Mouse (Mus musculus): ENCODE data around the gene Atox1. TPM values are rescaled to one million over a fixed set of nuclear protein-coding genes. Genes with fewer than 3 reads are reported as not detected.

Atox1 gene
- polyA plus RNA-seq, 1 experiment from 2014 or later: 260 TPM

DNA sequence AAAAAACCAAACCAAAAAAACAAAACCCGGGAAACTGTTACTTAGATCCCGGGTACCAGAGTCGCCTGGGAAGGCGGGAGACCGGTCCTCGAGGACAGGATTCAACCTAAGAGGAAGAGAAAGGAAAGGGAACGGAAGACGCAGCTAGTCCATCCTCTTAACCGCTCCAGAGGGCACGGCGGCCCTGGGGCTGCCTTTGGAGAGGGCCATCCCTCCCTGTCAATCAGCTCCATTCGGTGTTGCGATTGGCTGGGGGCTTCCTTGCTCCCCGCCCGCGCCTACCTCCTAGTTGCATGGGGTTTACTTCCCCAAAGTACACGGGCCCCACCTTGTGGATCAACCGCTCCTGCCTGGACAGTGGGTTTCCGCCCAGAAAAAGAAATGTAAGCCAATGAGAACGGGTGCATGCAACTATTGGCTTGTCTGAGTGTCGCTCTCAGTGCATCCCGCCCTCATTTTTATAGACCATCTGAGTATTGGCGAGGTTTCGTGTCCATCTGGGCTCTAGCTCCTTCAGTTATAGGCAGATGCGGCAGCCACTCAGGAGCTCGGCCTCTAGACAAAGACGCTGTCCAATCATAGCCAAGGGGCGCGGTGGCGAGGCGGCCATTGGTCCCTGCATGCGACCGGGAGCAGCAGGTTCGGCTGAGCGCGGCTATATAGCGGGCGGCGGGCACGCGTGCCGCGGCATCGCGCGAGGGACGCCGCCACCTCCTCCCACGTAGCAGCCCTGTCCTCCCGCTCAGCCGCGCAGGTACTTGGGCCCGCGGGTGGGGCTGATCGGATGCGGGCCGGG lies 8.2 kb upstream of the Atox1 start, which contains the start of gene G3bp1:
Gene G3bp1 (plus strand): TSS at position 638 of the 796 bp plus-strand sequence.
- Histone ChIP-seq H3K9ac (peak within 1 kb of the TSS; percentile 99), H3K27me3 (no peaks in the 10 kb centered on the region), H3K4me2 (peak within 1 kb of the TSS; percentile 90), H3K27ac (peak within 1 kb of the TSS; percentile 94), H3K4me3 (peak within 1 kb of the TSS; percentile 99), H3K9me3 (replicated peaks) (no peaks in the 10 kb centered on the region), H3K36me3 (no peaks in the 10 kb centered on the region), H3K4me1 (replicated peaks) (peaks cover 35% of the 10 kb centered on the region)
- peak; percentile 97 for ATAC-seq (replicated peaks; ENCODE audit: insufficient number of reproducible peaks, insufficient read depth, low FRiP score, low read depth)
- under 1% methylated on average over 57 of the region's 57 CpGs for WGBS

DNA sequence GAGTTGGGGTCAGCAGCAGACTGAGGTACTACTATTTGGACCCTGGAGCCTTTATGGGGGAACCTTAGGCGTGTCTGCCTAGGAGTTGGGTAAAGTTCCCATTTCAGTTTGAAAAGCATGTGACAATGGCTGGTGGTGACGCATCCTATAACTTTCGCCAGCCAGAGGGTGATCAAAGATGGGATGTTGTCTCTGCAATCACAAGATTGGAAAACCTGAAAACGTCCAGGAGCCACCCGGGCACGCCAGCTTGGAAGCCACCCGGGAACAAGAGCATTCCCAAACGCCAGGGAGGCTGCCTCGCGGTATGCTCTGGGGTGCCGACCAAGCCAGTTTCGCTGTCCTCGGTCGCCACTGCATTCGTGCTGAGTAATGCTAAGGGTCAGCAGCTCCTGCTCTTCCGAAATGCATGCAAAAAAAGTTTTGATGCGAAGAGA lies 7.6 kb upstream of the Atox1 start:
- Histone ChIP-seq H3K9me3 (replicated peaks) (no peaks in the 10 kb centered on the region), H3K36me3 (no peaks in the 10 kb centered on the region), H3K4me3 (peak overlapping the region; percentile 99), H3K27me3 (no peaks in the 10 kb centered on the region), H3K4me1 (replicated peaks) (peaks cover 31% of the 10 kb centered on the region), H3K9ac (peak overlapping the region; percentile 69), H3K4me2 (peak overlapping the region; percentile 83), H3K27ac (peak overlapping the region; percentile 94)
- WGBS: 2% methylated on average over 17 of the region's 17 CpGs
- peak; percentile 6; the same call in 1 of the 2 replicates for ATAC-seq (replicated peaks; ENCODE audit: insufficient number of reproducible peaks, insufficient read depth, low FRiP score, low read depth)

GRCm38 (mm10) chr11:55468012-55468411 lies 7.0 kb upstream of the Atox1 start:
- peaks cover 25% of the 10 kb centered on the region for H3K4me1 ChIP-seq (replicated peaks)
- H3K36me3 ChIP-seq: no peaks in the 10 kb centered on the region
- H3K27ac ChIP-seq: peak overlapping the region; percentile 94
- H3K4me3 ChIP-seq: no peak overlapping the region
- no peak for ATAC-seq (replicated peaks; ENCODE audit: insufficient number of reproducible peaks, insufficient read depth, low FRiP score, low read depth)
- H3K9me3 ChIP-seq (replicated peaks): no peaks in the 10 kb centered on the region
- WGBS: 66% methylated on average over 10 of the region's 10 CpGs
- H3K9ac ChIP-seq: peak overlapping the region; percentile 69
- peak overlapping the region; percentile 83 for H3K4me2 ChIP-seq
- no peaks in the 10 kb centered on the region for H3K27me3 ChIP-seq

DNA sequence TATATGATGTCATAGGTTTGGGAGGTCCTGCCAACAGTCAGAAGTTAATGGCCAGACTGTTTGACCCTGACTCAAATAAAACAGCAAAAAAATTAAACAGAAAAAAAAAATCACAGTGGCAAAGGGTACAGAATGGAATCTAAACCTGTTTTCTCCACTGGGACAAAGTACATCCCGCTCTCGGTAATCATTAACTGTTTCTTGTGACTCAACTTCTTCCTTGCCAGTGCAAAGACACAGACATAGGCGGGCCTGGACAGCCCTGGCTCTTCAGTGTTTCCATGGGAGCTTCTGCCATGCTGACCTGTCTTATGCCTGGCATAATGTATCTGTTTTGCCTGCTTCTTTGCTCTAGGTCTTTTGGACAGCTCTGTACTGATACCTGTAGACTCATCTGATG lies 4.1 kb upstream of the Atox1 start:
- no peaks in the 10 kb centered on the region for H3K9me3 ChIP-seq (replicated peaks)
- no peak overlapping the region for H3K9ac ChIP-seq
- 83% methylated on average over 3 of the region's 3 CpGs for WGBS

GRCm38 (mm10) chr11:55464707-55465106 lies 3.7 kb upstream of the Atox1 start:
- Histone ChIP-seq H3K4me2 (no peak overlapping the region), H3K9ac (no peak overlapping the region), H3K27me3 (no peaks in the 10 kb centered on the region), H3K4me3 (no peak overlapping the region), H3K4me1 (replicated peaks) (peaks cover 18% of the 10 kb centered on the region), H3K9me3 (replicated peaks) (no peaks in the 10 kb centered on the region), H3K36me3 (no peaks in the 10 kb centered on the region), H3K27ac (no peak overlapping the region)
- 77% methylated on average over 10 of the region's 10 CpGs for WGBS
- no peak for ATAC-seq (replicated peaks; ENCODE audit: insufficient number of reproducible peaks, insufficient read depth, low FRiP score, low read depth)

More for the DNA sequence above, 4.1 kb upstream of the Atox1 start:
- Histone ChIP-seq H3K27ac (no peak overlapping the region), H3K4me3 (no peak overlapping the region), H3K4me2 (no peak overlapping the region), H3K36me3 (no peaks in the 10 kb centered on the region), H3K27me3 (no peaks in the 10 kb centered on the region), H3K4me1 (replicated peaks) (peaks cover 13% of the 10 kb centered on the region)
- ATAC-seq (replicated peaks; ENCODE audit: insufficient number of reproducible peaks, insufficient read depth, low FRiP score, low read depth): no peak

- Histone ChIP-seq H3K36me3 (no peaks in the 10 kb centered on the region), H3K27me3 (no peaks in the 10 kb centered on the region), H3K9me3 (replicated peaks) (no peaks in the 10 kb centered on the region), H3K4me2 (no peak overlapping the region), H3K4me1 (replicated peaks) (peaks cover 20% of the 10 kb centered on the region), H3K27ac (no peak overlapping the region), H3K4me3 (no peak overlapping the region), H3K9ac (no peak overlapping the region)
- WGBS: 92% methylated on average over 9 of the region's 9 CpGs
- no peak for ATAC-seq (replicated peaks; ENCODE audit: insufficient number of reproducible peaks, insufficient read depth, low FRiP score, low read depth)
Observed at GRCm38 (mm10) chr11:55462149-55462548, 1.1 kb upstream of the Atox1 start.

GRCm38 (mm10) chr11:55460559-55461018 lies 450 bp downstream of the Atox1 start:
- no peaks in the 10 kb centered on the region for H3K27me3 ChIP-seq
- peak overlapping the region; percentile 79 for H3K4me2 ChIP-seq
- 1% methylated on average over 17 of the region's 17 CpGs for WGBS
- peak overlapping the region; percentile 65 for H3K9ac ChIP-seq
- no peaks in the 10 kb centered on the region for H3K36me3 ChIP-seq
- H3K9me3 ChIP-seq (replicated peaks): no peaks in the 10 kb centered on the region
- H3K4me3 ChIP-seq: peak overlapping the region; percentile 64
- peak; percentile 30 for ATAC-seq (replicated peaks; ENCODE audit: insufficient number of reproducible peaks, insufficient read depth, low FRiP score, low read depth)
- peaks cover 20% of the 10 kb centered on the region for H3K4me1 ChIP-seq (replicated peaks)
- H3K27ac ChIP-seq: peak overlapping the region; percentile 79

GRCm38 (mm10) chr11:55459850-55460558 lies 1.0 kb downstream of the Atox1 start:
- H3K36me3 ChIP-seq: no peaks in the 10 kb centered on the region
- H3K9me3 ChIP-seq (replicated peaks): no peaks in the 10 kb centered on the region
- no peak for ATAC-seq (replicated peaks; ENCODE audit: insufficient number of reproducible peaks, insufficient read depth, low FRiP score, low read depth)
- peaks cover 20% of the 10 kb centered on the region for H3K4me1 ChIP-seq (replicated peaks)
- 12% methylated on average over 3 of the region's 3 CpGs for WGBS
- H3K9ac ChIP-seq: peak overlapping the region; percentile 65
- peak overlapping the region; percentile 79 for H3K27ac ChIP-seq
- peak overlapping the region; percentile 79 for H3K4me2 ChIP-seq
- H3K27me3 ChIP-seq: no peaks in the 10 kb centered on the region
- peak overlapping the region; percentile 64 for H3K4me3 ChIP-seq

- H3K27me3 ChIP-seq: no peaks in the 10 kb centered on the region
- no peak overlapping the region for H3K4me3 ChIP-seq
- no peak for ATAC-seq (replicated peaks; ENCODE audit: insufficient number of reproducible peaks, insufficient read depth, low FRiP score, low read depth)
- no peak overlapping the region for H3K9ac ChIP-seq
- H3K4me2 ChIP-seq: no peak overlapping the region
- no peak overlapping the region for H3K27ac ChIP-seq
- whole genome bisulfite sequencing: 61% methylated on average over 4 of the region's 4 CpGs
- peaks cover 20% of the 10 kb centered on the region for H3K4me1 ChIP-seq (replicated peaks)
- no peaks in the 10 kb centered on the region for H3K9me3 ChIP-seq (replicated peaks)
- peaks cover 4% of the 10 kb centered on the region; the same call in 1 of the 2 replicates for H3K36me3 ChIP-seq
Observed at GRCm38 (mm10) chr11:55458501-55458900, 2.5 kb downstream of the Atox1 start.

DNA sequence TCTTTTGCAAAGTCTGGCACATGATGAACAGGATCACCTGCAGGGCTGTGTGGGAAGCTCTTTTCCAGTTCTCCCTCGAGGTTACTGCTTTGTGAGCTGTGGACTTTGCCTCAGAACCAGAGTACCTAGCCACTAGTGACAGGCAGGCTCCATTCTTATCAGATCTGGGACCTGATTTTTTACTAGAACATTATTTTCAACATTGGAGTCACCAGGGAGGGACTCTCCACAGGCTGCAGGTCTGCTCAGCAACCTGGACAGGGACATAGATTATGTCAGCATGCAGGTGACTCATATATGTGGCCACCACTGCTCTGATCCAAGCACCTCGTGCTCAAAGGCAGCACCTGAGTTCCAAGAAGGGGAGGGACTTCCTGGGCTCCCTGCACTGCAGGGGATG lies 5.9 kb downstream of the Atox1 start:
- Histone ChIP-seq H3K9me3 (replicated peaks) (no peaks in the 10 kb centered on the region), H3K4me1 (replicated peaks) (peaks cover 15% of the 10 kb centered on the region), H3K27me3 (no peaks in the 10 kb centered on the region), H3K4me3 (no peak overlapping the region), H3K36me3 (peaks cover 20% of the 10 kb centered on the region), H3K9ac (no peak overlapping the region), H3K4me2 (no peak overlapping the region), H3K27ac (no peak overlapping the region)
- no peak for ATAC-seq (replicated peaks; ENCODE audit: insufficient number of reproducible peaks, insufficient read depth, low FRiP score, low read depth)
- WGBS: 62% methylated on average over 2 of the region's 2 CpGs

DNA sequence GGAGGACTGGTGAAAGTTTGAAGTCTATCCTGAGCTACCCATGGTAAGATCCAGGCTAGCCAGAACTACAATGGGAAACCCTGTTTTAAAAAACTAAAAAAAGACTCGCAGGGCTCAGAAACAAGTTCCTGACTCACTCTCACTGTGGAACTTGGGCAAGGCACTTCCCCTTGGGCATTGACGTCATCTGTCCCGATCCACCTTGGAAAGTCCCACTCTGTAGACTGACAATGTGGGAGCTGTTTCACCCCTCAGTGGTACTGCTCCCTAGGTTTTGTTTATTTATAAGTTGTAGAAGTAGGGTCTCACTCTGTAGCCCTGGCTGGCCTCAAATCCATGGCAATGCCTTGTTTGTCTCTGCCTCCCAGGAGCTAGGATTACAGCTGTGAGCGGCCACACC lies 7.4 kb downstream of the Atox1 start:
- peaks cover 20% of the 10 kb centered on the region for H3K36me3 ChIP-seq

More for the DNA sequence above, 7.4 kb downstream of the Atox1 start:
- Histone ChIP-seq H3K27ac (no peak overlapping the region), H3K4me2 (no peak overlapping the region), H3K4me1 (replicated peaks) (0 out of 2 replicates have a peak, but pooled peaks cover 2% of the 10 kb centered on the region), H3K4me3 (no peak overlapping the region), H3K9ac (no peak overlapping the region), H3K27me3 (no peaks in the 10 kb centered on the region), H3K9me3 (replicated peaks) (no peaks in the 10 kb centered on the region)
- ATAC-seq (replicated peaks; ENCODE audit: insufficient number of reproducible peaks, insufficient read depth, low FRiP score, low read depth): no peak
- 76% methylated on average over 4 of the region's 4 CpGs for WGBS

Measured in heart, embryonic 15.5 days (tissue).